In the genomic region with DNA sequence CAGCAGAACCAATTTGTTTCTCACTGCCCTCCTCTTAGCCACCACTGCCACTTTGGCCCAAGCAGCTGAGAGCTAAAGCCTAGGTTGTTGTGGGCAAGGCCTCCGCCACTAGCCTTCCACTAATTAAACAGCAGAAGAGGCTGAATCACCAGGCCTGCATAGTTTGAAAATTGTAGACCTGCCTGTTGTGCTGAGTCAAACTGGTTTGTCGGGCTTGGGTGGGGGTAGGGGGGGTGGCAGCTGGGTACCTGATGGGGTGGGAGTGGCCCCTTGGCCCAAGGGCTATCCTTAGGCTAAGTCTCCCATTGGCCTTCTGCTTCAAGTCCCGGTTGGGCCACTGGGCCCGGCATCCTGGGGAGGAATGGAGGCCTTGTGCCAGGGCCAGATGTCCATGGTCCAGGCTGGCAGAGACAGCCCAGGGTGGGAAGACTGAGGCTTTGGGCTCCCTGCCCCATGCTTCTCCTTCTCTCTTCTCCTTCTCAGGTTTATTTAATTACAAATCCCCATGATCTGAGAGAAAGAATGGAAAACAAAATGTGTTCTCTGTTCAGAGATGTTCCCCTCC, we compare ENCODE assay signal across 8 mouse cellular contexts. TPM values are rescaled to one million over a fixed set of nuclear protein-coding genes. Genes with fewer than 3 reads are reported as not detected.
DNase-seq lines count a peak whose midpoint lies in the region; ATAC-seq and TF ChIP-seq lines count a peak whose summit lies in the region.

No protein-coding gene starts in this region.

- no peak for DNase-seq in kidney, postnatal 14 days
- DNase-seq in left cerebral cortex, adult 2 months (ENCODE audit: extremely low spot score in 1 of 2, low spot score in 2 of 2): no peak
- no peak for DNase-seq in frontal cortex, postnatal 10 days (ENCODE audit: low spot score in 2 of 2)
- DNase-seq in layer of hippocampus, adult 9-10 months (ENCODE audit: low spot score): no peak

- H3K27ac ChIP-seq in kidney, embryonic 16.5 days (ENCODE audit: low read length): no peak overlapping the region
- H3K27ac ChIP-seq in forebrain, embryonic 13.5 days: no peak overlapping the region
- H3K27ac ChIP-seq in limb, embryonic 15.5 days: peak overlapping the region; percentile 96
- H3K27ac ChIP-seq in neural tube, embryonic 14.5 days (ENCODE audit: low read depth, low read length): no peak overlapping the region
- H3K27ac ChIP-seq in left cerebral cortex, adult 2 months: no peak overlapping the region

- WGBS in kidney, embryonic 16.5 days: 64% methylated on average over 4 of the region's 4 CpGs
- 76% methylated on average over 4 of the region's 4 CpGs for WGBS in forebrain, embryonic 13.5 days
- WGBS in limb, embryonic 15.5 days: 25% methylated on average over 4 of the region's 4 CpGs
- 76% methylated on average over 4 of the region's 4 CpGs for WGBS in neural tube, embryonic 14.5 days

- H3K9me3 ChIP-seq in kidney, embryonic 16.5 days (ENCODE audit: low read length): no peaks in the 10 kb centered on the region
- no peaks in the 10 kb centered on the region for H3K9me3 ChIP-seq in forebrain, embryonic 13.5 days (replicated peaks)
- no peaks in the 10 kb centered on the region for H3K9me3 ChIP-seq in limb, embryonic 15.5 days
- H3K9me3 ChIP-seq in neural tube, embryonic 14.5 days (ENCODE audit: control insufficient read depth, low read length): no peaks in the 10 kb centered on the region

- peak overlapping the region; percentile 84; the same call in 1 of the 2 replicates for H3K9ac ChIP-seq in kidney, embryonic 16.5 days (replicated peaks; ENCODE audit: low read length)
- no peak overlapping the region for H3K9ac ChIP-seq in forebrain, embryonic 13.5 days
- peak overlapping the region; percentile 15 for H3K9ac ChIP-seq in limb, embryonic 15.5 days
- H3K9ac ChIP-seq in neural tube, embryonic 14.5 days (replicated peaks; ENCODE audit: low read depth, low read length): no peak overlapping the region

- peaks cover 68% of the 10 kb centered on the region for H3K4me1 ChIP-seq in kidney, embryonic 16.5 days (ENCODE audit: insufficient read depth, low read length)
- peaks cover 59% of the 10 kb centered on the region for H3K4me1 ChIP-seq in forebrain, embryonic 13.5 days
- peaks cover 67% of the 10 kb centered on the region for H3K4me1 ChIP-seq in limb, embryonic 15.5 days
- H3K4me1 ChIP-seq in neural tube, embryonic 14.5 days (ENCODE audit: control insufficient read depth, insufficient read depth, low read length): peaks cover 44% of the 10 kb centered on the region

- no peak for TF ChIP-seq CTCF in left cerebral cortex, adult 2 months (IDR thresholded peaks at IDR 0.05)

- intact Hi-C loops in left cerebral cortex, adult 2 months (cut with DNase I): loop anchor here (1.0 kb wide), 1 partner anchor 40 kb away; no protein-coding TSS in a partner anchor

- H3K4me3 ChIP-seq in kidney, embryonic 16.5 days (ENCODE audit: low read length): peak overlapping the region; percentile 81; the same call in 1 of the 2 replicates
- no peak overlapping the region for H3K4me3 ChIP-seq in forebrain, embryonic 13.5 days
- H3K4me3 ChIP-seq in limb, embryonic 15.5 days: peak overlapping the region; percentile 74
- no peak overlapping the region for H3K4me3 ChIP-seq in neural tube, embryonic 14.5 days (ENCODE audit: low read depth, low read length)
- H3K4me3 ChIP-seq in left cerebral cortex, adult 2 months: no peak overlapping the region

- ATAC-seq in kidney, embryonic 16.5 days (ENCODE audit: low FRiP score, low TSS enrichment): no peak
- no peak for ATAC-seq in forebrain, embryonic 13.5 days
- ATAC-seq in limb, embryonic 15.5 days (ENCODE audit: insufficient number of reproducible peaks, low FRiP score, low TSS enrichment, low read depth): no peak
- ATAC-seq in neural tube, embryonic 14.5 days (ENCODE audit: low read depth): no peak

- H3K27me3 ChIP-seq in kidney, embryonic 16.5 days (ENCODE audit: insufficient read depth, low read length): 0 out of 2 replicates have a peak, but pooled peaks cover 5% of the 10 kb centered on the region
- H3K27me3 ChIP-seq in forebrain, embryonic 13.5 days: peaks cover 28% of the 10 kb centered on the region
- H3K27me3 ChIP-seq in limb, embryonic 15.5 days: no peaks in the 10 kb centered on the region
- H3K27me3 ChIP-seq in neural tube, embryonic 14.5 days (ENCODE audit: control insufficient read depth, insufficient read depth, low read length): no peaks in the 10 kb centered on the region

- 0 out of 2 replicates have a peak, but pooled peaks cover 2% of the 10 kb centered on the region for H3K36me3 ChIP-seq in kidney, embryonic 16.5 days (ENCODE audit: insufficient read depth, low read length)
- no peaks in the 10 kb centered on the region for H3K36me3 ChIP-seq in forebrain, embryonic 13.5 days (ENCODE audit: poor library complexity, severe bottlenecking)
- peaks cover 6% of the 10 kb centered on the region; the same call in 1 of the 2 replicates for H3K36me3 ChIP-seq in limb, embryonic 15.5 days
- no peaks in the 10 kb centered on the region for H3K36me3 ChIP-seq in neural tube, embryonic 14.5 days (ENCODE audit: control insufficient read depth, insufficient read depth, low read length)

- H3K4me2 ChIP-seq in kidney, embryonic 16.5 days (replicated peaks; ENCODE audit: low read depth, low read length): peak overlapping the region; percentile 72
- peak overlapping the region; percentile 78; the same call in 1 of the 2 replicates for H3K4me2 ChIP-seq in forebrain, embryonic 13.5 days
- peak overlapping the region; percentile 74 for H3K4me2 ChIP-seq in limb, embryonic 15.5 days
- peak overlapping the region; percentile 72 for H3K4me2 ChIP-seq in neural tube, embryonic 14.5 days (ENCODE audit: low read depth, low read length)

RNA-seq across cellular contexts. Expression of a gene that starts 3.5 kb away (rescaled TPM):
- polyA plus RNA-seq in kidney, embryonic 16.5 days (2015; fragmentation: Nextera tagmentation; extraction: Ambion mirVana): 21.8 and 23.4 TPM in 2 replicates
- 7.1 and 8.1 TPM in 2 replicates for polyA plus RNA-seq in forebrain, embryonic 13.5 days (2015; fragmentation: Nextera tagmentation; extraction: Ambion mirVana)
- 33.0 and 43.8 TPM in 2 replicates for polyA plus RNA-seq in limb, embryonic 15.5 days (2015; fragmentation: Nextera tagmentation; extraction: Ambion mirVana)
- polyA plus RNA-seq in neural tube, embryonic 14.5 days (2014; fragmentation: Nextera tagmentation; extraction: Ambion mirVana): 11.4 and 12.0 TPM in 2 replicates
- 10 to 100 TPM; 26.8 to 27.3 TPM for total RNA-seq in left cerebral cortex, adult 2 months (2021)

RNA-seq across cellular contexts. Expression of a gene that starts 54.3 kb away (rescaled TPM):
- 0.14 TPM in 1 of 2 replicates, not detected in the other for polyA plus RNA-seq in kidney, embryonic 16.5 days (2015; fragmentation: Nextera tagmentation; extraction: Ambion mirVana)
- not detected in 2 replicates for polyA plus RNA-seq in forebrain, embryonic 13.5 days (2015; fragmentation: Nextera tagmentation; extraction: Ambion mirVana)
- polyA plus RNA-seq in limb, embryonic 15.5 days (2015; fragmentation: Nextera tagmentation; extraction: Ambion mirVana): 15.9 and 17.6 TPM in 2 replicates
- 0.39 TPM in 1 of 2 replicates, not detected in the other for polyA plus RNA-seq in neural tube, embryonic 14.5 days (2014; fragmentation: Nextera tagmentation; extraction: Ambion mirVana)
- total RNA-seq in left cerebral cortex, adult 2 months (2021): 1 to 10 TPM; 1.1 to 1.4 TPM

Comparison
In these comparisons a context has a peak if more than half of its experiments do, and no peak if none do; other contexts are left out.
1. H3K4me3 ChIP-seq: peak in kidney, embryonic 16.5 days (single experiment) and limb, embryonic 15.5 days (single experiment); none in forebrain, embryonic 13.5 days (single experiment), neural tube, embryonic 14.5 days (single experiment) and left cerebral cortex, adult 2 months (single experiment).
2. H3K9ac ChIP-seq: peak in kidney, embryonic 16.5 days (single experiment) and limb, embryonic 15.5 days (single experiment); none in forebrain, embryonic 13.5 days (single experiment) and neural tube, embryonic 14.5 days (single experiment).
3. RNA of a gene that starts 54.3 kb away (polyA plus RNA-seq): 15.9 to 17.6 TPM in limb, embryonic 15.5 days; 0.39 TPM in neural tube, embryonic 14.5 days, 0.14 TPM in kidney, embryonic 16.5 days and not detected in forebrain, embryonic 13.5 days; every median in the first group is over 10 times any median in the second.
4. Peak in every context shown above with its lines, with median percentiles within 50 percentile points of each other: H3K4me2 ChIP-seq.